Mouse (Mus musculus): ENCODE data around the gene Rbfox1. TPM values are rescaled to one million over a fixed set of nuclear protein-coding genes. Genes with fewer than 3 reads are reported as not detected.

Gene Rbfox1
- polyA plus RNA-seq, 1 experiment from 2014 or later, result 125 TPM

DNA sequence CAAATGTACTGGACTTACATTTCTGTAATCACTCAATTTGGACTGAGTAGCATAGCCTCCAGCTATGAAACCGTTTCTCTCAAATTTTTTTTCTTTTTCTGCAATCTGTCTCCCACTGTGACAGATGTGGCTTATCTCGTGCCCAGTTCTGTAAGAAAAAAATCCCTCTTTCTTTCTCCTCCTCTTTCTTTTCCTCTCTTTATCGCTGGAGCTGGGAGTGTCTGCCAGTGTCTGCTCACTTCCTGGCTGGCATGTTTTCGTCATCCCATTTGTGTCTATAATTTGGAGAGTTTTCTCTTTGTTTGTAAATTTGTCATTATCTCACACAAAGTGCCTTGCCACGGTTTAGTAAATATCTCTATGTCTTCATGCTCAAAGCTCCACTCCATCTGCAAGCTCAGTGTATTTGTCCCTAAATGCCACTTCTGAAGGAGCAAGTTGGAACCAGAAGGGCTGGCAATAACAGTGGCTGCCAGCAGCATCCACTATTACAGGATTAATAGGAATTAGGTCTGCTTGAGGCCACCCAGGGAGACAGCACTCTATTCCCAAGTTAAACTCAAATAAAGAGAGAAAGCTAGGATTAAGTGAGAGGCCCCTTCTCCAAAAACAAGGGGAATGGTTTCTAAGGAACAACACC, 228.8 kb downstream of the Rbfox1 start:
- 31% methylated on average over 5 of the region's 5 CpGs for WGBS
- H3K27me3 ChIP-seq (ENCODE audit: control insufficient read depth, insufficient read depth, low read length), result no peaks in the 10 kb centered on the region
- H3K36me3 ChIP-seq (ENCODE audit: control insufficient read depth, insufficient read depth, low read length), result no peaks in the 10 kb centered on the region
- no peaks in the 10 kb centered on the region for H3K9me3 ChIP-seq (ENCODE audit: control insufficient read depth, low read length)
- no peak overlapping the region for H3K9ac ChIP-seq (replicated peaks; ENCODE audit: low read length)
- no peak for ATAC-seq (ENCODE audit: low FRiP score, low TSS enrichment)
- peak; percentile 18 for DNase-seq
- H3K4me3 ChIP-seq (replicated peaks; ENCODE audit: low read depth, low read length), result no peak overlapping the region
- no peaks in the 10 kb centered on the region for H3K4me1 ChIP-seq (ENCODE audit: control insufficient read depth, insufficient read depth, low read length)
- no peak overlapping the region for H3K4me2 ChIP-seq (ENCODE audit: low read length)
- no peak overlapping the region for H3K27ac ChIP-seq (replicated peaks; ENCODE audit: low read depth, low read length)

DNA sequence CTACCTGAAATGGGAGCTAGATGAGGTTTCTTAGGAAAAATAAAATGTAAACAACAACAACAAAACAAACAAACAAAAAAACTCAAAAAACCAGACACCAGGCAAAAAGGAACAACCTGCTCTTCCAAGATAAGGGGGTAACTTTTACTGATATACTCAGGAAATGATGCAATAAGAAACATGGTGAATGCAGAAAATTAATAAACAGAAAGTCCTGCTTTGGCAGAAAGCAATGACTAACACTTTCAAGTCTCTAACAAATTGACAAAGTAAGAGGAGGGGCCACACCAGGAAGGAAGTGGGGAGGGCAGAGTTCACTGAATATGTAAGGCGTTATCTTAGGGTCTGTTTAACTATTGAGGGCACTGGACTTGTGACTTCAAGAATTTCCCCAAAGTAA, 234.3 kb downstream of the Rbfox1 start:
- Histone ChIP-seq H3K27ac (replicated peaks; ENCODE audit: low read depth, low read length) (no peak overlapping the region), H3K4me2 (ENCODE audit: low read length) (no peak overlapping the region), H3K36me3 (ENCODE audit: control insufficient read depth, insufficient read depth, low read length) (no peaks in the 10 kb centered on the region), H3K27me3 (ENCODE audit: control insufficient read depth, insufficient read depth, low read length) (no peaks in the 10 kb centered on the region), H3K4me1 (ENCODE audit: control insufficient read depth, insufficient read depth, low read length) (no peaks in the 10 kb centered on the region), H3K9me3 (ENCODE audit: control insufficient read depth, low read length) (no peaks in the 10 kb centered on the region), H3K4me3 (replicated peaks; ENCODE audit: low read depth, low read length) (no peak overlapping the region), H3K9ac (replicated peaks; ENCODE audit: low read length) (no peak overlapping the region)
- no peak for ATAC-seq (ENCODE audit: low FRiP score, low TSS enrichment)
- WGBS, result 68% methylated on average over 1 of the region's 1 CpGs
- no peak for DNase-seq

DNA sequence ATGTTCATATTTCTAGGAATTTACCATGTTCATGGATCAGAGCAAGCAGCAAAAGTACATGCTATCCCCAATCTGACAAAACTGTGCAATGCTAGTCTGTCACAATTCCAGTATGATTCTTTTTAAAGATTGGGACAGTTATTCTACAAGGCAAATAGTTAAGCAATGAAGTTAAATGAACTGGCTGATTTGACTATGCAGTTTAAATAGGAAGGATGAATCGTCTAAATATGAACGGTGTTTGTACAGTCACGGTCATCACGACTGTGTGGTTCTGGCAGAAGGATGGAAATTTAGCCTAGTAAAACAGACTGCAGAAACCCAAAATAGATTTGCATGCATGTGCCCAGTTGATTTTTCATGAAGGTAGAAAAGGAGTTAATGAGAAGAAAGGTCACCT, 236.1 kb downstream of the Rbfox1 start:
- DNase-seq (no peak), ATAC-seq (ENCODE audit: low FRiP score, low TSS enrichment) (no peak)
- H3K4me3 ChIP-seq (replicated peaks; ENCODE audit: low read depth, low read length), result no peak overlapping the region
- no peaks in the 10 kb centered on the region for H3K36me3 ChIP-seq (ENCODE audit: control insufficient read depth, insufficient read depth, low read length)
- H3K9me3 ChIP-seq (ENCODE audit: control insufficient read depth, low read length), result no peaks in the 10 kb centered on the region
- H3K27me3 ChIP-seq (ENCODE audit: control insufficient read depth, insufficient read depth, low read length), result no peaks in the 10 kb centered on the region
- no peak overlapping the region for H3K27ac ChIP-seq (replicated peaks; ENCODE audit: low read depth, low read length)
- no peak overlapping the region for H3K4me2 ChIP-seq (ENCODE audit: low read length)
- no peak overlapping the region for H3K9ac ChIP-seq (replicated peaks; ENCODE audit: low read length)
- H3K4me1 ChIP-seq (ENCODE audit: control insufficient read depth, insufficient read depth, low read length), result no peaks in the 10 kb centered on the region
- 94% methylated on average over 4 of the region's 4 CpGs for WGBS

DNA sequence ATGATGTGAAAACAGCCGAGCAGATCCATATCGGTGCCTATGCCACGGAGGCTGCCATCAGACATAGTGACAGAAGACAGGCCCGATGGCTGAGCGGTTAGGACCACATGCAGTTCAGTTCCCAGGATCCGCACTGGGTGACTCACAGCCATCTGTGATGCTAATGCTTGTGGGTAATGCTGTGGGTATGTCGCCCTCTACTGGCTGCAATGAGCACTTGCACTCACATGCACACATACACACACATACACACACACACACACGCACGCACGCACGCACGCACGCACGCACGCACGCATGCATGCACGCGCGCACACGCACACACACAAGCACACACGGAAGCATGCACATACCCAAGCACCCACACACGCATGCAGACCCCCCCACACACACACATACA, 237.7 kb downstream of the Rbfox1 start:
- ATAC-seq (ENCODE audit: low FRiP score, low TSS enrichment) (no peak), DNase-seq (no peak)
- WGBS, result 98% methylated on average over 22 of the region's 22 CpGs
- H3K27me3 ChIP-seq (ENCODE audit: control insufficient read depth, insufficient read depth, low read length), result no peaks in the 10 kb centered on the region
- H3K9me3 ChIP-seq (ENCODE audit: control insufficient read depth, low read length), result no peaks in the 10 kb centered on the region
- no peak overlapping the region for H3K27ac ChIP-seq (replicated peaks; ENCODE audit: low read depth, low read length)
- no peak overlapping the region for H3K4me2 ChIP-seq (ENCODE audit: low read length)
- H3K36me3 ChIP-seq (ENCODE audit: control insufficient read depth, insufficient read depth, low read length), result no peaks in the 10 kb centered on the region
- no peak overlapping the region for H3K9ac ChIP-seq (replicated peaks; ENCODE audit: low read length)
- H3K4me3 ChIP-seq (replicated peaks; ENCODE audit: low read depth, low read length), result no peak overlapping the region
- H3K4me1 ChIP-seq (ENCODE audit: control insufficient read depth, insufficient read depth, low read length), result no peaks in the 10 kb centered on the region

DNA sequence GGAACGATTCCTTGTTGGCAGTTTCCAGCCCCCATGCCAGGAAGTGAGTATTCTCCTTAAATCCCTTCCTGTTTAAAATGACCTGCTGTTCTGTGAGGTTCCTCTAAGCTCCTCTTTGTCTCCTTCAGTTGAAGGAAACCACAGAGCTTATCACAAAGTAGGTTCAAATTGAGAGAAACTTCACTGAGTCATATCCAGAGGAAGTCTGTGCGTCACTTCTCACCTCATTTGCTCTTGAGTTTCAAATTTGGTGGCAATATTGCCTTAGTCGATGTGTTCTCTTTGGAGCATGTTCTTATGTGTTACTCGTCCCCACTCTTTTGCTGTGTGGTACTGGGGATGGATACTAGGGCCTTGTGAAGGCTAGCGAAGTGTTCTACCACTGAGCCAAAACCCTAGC, 243.2 kb downstream of the Rbfox1 start:
- no peaks in the 10 kb centered on the region for H3K9me3 ChIP-seq (ENCODE audit: control insufficient read depth, low read length)
- no peaks in the 10 kb centered on the region for H3K4me1 ChIP-seq (ENCODE audit: control insufficient read depth, insufficient read depth, low read length)
- H3K9ac ChIP-seq (replicated peaks; ENCODE audit: low read length), result no peak overlapping the region
- no peak overlapping the region for H3K27ac ChIP-seq (replicated peaks; ENCODE audit: low read depth, low read length)
- no peaks in the 10 kb centered on the region for H3K36me3 ChIP-seq (ENCODE audit: control insufficient read depth, insufficient read depth, low read length)
- no peaks in the 10 kb centered on the region for H3K27me3 ChIP-seq (ENCODE audit: control insufficient read depth, insufficient read depth, low read length)
- H3K4me2 ChIP-seq (ENCODE audit: low read length), result no peak overlapping the region
- ATAC-seq (ENCODE audit: low FRiP score, low TSS enrichment) (no peak), DNase-seq (no peak)
- no peak overlapping the region for H3K4me3 ChIP-seq (replicated peaks; ENCODE audit: low read depth, low read length)
- WGBS, result 77% methylated on average over 5 of the region's 5 CpGs

DNA sequence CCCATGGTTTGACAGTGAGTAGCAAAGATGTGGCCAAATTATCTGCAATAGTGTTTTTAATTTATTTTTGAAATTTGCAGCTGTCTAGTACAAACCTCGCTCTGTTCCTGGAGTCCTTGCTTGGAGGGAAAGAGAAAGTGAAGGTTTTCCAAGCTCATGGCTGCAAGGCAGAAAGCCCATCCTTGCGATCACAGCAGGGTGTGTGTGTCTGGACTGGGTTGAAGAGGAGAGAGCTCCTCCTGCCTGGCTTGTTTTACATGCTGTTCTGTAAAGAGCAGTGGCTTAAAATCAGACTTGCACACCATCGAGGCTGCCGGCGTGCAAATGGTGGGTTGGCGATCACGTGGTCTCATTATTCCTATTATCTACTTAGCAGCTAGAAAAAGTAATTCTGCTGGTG, 249.9 kb downstream of the Rbfox1 start:
- H3K27ac ChIP-seq (replicated peaks; ENCODE audit: low read depth, low read length), result no peak overlapping the region
- H3K9me3 ChIP-seq (ENCODE audit: control insufficient read depth, low read length), result no peaks in the 10 kb centered on the region
- ATAC-seq (ENCODE audit: low FRiP score, low TSS enrichment) (no peak), DNase-seq (peak; percentile 19)
- H3K36me3 ChIP-seq (ENCODE audit: control insufficient read depth, insufficient read depth, low read length), result no peaks in the 10 kb centered on the region
- no peaks in the 10 kb centered on the region for H3K27me3 ChIP-seq (ENCODE audit: control insufficient read depth, insufficient read depth, low read length)
- 82% methylated on average over 7 of the region's 7 CpGs for WGBS
- no peaks in the 10 kb centered on the region for H3K4me1 ChIP-seq (ENCODE audit: control insufficient read depth, insufficient read depth, low read length)
- no peak overlapping the region for H3K4me2 ChIP-seq (ENCODE audit: low read length)
- no peak overlapping the region for H3K9ac ChIP-seq (replicated peaks; ENCODE audit: low read length)
- H3K4me3 ChIP-seq (replicated peaks; ENCODE audit: low read depth, low read length), result no peak overlapping the region

DNA sequence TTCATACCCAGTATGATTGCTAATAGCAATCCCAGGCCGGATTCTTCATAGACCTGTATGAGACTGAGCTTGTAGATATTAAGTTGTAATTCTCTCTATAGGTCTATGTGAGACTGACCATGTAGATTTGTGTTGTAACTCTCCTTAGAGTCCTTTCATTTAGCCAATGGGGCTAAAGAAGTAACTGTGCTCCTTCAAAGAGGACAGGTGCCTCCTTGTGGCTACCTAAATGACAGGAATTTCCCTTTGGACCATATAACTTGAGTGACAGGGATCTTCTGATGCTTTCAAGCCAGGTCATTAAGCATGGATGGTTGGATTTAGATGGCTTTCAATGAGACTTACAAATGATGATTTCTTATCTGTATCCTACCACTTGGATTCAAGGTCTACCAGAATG, 254.3 kb downstream of the Rbfox1 start:
- Histone ChIP-seq H3K9ac (replicated peaks; ENCODE audit: low read length) (no peak overlapping the region), H3K4me1 (ENCODE audit: control insufficient read depth, insufficient read depth, low read length) (no peaks in the 10 kb centered on the region), H3K9me3 (ENCODE audit: control insufficient read depth, low read length) (no peaks in the 10 kb centered on the region), H3K27me3 (ENCODE audit: control insufficient read depth, insufficient read depth, low read length) (no peaks in the 10 kb centered on the region), H3K27ac (replicated peaks; ENCODE audit: low read depth, low read length) (no peak overlapping the region), H3K4me3 (replicated peaks; ENCODE audit: low read depth, low read length) (no peak overlapping the region), H3K4me2 (ENCODE audit: low read length) (no peak overlapping the region), H3K36me3 (ENCODE audit: control insufficient read depth, insufficient read depth, low read length) (no peaks in the 10 kb centered on the region)
- no peak for ATAC-seq (ENCODE audit: low FRiP score, low TSS enrichment)
- no peak for DNase-seq
- WGBS, result 76% methylated on average over 1 of the region's 1 CpGs

DNA sequence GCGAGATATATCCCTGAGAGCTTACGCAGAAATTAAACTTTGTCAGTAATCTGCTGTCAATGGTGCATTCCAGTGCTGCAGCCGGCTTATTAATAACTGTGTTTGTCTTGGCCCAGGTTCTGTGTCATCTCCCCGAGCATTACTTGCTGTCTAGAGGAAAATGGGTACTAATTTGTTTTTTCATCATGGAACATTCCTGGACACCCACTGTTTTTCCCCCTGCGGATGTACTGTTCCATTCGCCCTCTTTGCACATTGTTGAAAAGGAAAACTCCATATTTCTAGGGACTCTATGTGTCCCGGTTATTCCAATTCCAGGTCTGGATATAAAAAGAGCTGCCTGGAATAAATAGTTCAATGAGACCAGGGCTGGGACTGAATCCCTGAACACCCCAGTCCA, 262.8 kb downstream of the Rbfox1 start:
- Histone ChIP-seq H3K9ac (replicated peaks; ENCODE audit: low read length) (no peak overlapping the region), H3K4me2 (ENCODE audit: low read length) (no peak overlapping the region), H3K27me3 (ENCODE audit: control insufficient read depth, insufficient read depth, low read length) (no peaks in the 10 kb centered on the region), H3K4me3 (replicated peaks; ENCODE audit: low read depth, low read length) (no peak overlapping the region), H3K4me1 (ENCODE audit: control insufficient read depth, insufficient read depth, low read length) (no peaks in the 10 kb centered on the region), H3K9me3 (ENCODE audit: control insufficient read depth, low read length) (no peaks in the 10 kb centered on the region), H3K36me3 (ENCODE audit: control insufficient read depth, insufficient read depth, low read length) (no peaks in the 10 kb centered on the region), H3K27ac (replicated peaks; ENCODE audit: low read depth, low read length) (no peak overlapping the region)
- no peak for DNase-seq
- WGBS, result 78% methylated on average over 7 of the region's 7 CpGs
- no peak for ATAC-seq (ENCODE audit: low FRiP score, low TSS enrichment)

DNA sequence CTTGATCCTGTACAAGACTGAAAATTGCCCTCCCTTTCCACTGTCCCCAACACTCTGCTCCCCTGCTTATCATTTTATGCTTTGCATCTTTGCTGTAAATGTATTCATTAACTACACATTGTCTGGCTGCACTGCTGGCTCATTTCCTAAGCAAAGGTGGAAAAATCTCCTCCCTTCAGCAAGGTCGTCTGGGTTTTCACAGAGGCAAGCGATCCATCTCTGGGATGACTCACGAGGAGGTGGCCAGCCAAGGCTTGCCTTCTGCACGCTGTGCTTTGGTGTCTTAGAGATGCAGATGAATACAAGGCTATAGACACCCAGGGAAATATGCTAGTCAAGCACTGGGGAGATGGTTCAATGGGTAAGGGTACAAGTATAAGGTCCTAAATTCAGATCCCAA, 264.2 kb downstream of the Rbfox1 start:
- H3K9me3 ChIP-seq (ENCODE audit: control insufficient read depth, low read length), result no peaks in the 10 kb centered on the region
- no peak overlapping the region for H3K27ac ChIP-seq (replicated peaks; ENCODE audit: low read depth, low read length)
- ATAC-seq (ENCODE audit: low FRiP score, low TSS enrichment), result no peak
- H3K27me3 ChIP-seq (ENCODE audit: control insufficient read depth, insufficient read depth, low read length), result no peaks in the 10 kb centered on the region
- no peak for DNase-seq
- no peaks in the 10 kb centered on the region for H3K36me3 ChIP-seq (ENCODE audit: control insufficient read depth, insufficient read depth, low read length)
- H3K4me1 ChIP-seq (ENCODE audit: control insufficient read depth, insufficient read depth, low read length), result no peaks in the 10 kb centered on the region
- WGBS, result 70% methylated on average over 4 of the region's 4 CpGs
- no peak overlapping the region for H3K4me2 ChIP-seq (ENCODE audit: low read length)
- H3K9ac ChIP-seq (replicated peaks; ENCODE audit: low read length), result no peak overlapping the region
- H3K4me3 ChIP-seq (replicated peaks; ENCODE audit: low read depth, low read length), result no peak overlapping the region

All from midbrain, embryonic 14.5 days (tissue).